Mouse (Mus musculus) limb, embryonic 14.5 days (tissue): ENCODE results near the gene Zfp628. TPM values are rescaled to one million over a fixed set of nuclear protein-coding genes. Genes with fewer than 3 reads are reported as not detected.

Experiments
- ATAC-seq: fragments of 200-750 bp; cut with Nextera tagmentation; 2 replicates; pipeline ENCODE4 v1.8.0; 2017; ENCODE audit warnings: low read depth, moderate number of reproducible peaks, moderate TSS enrichment; ENCODE audit not compliant: low FRiP score
- DNase-seq: peaks from one replicate; pipeline ENCODE4 v3.0.0-alpha.2; 2015; ENCODE audit warnings: low spot score
- H3K27ac ChIP-seq: fragments of 300-500 bp; sonication (generic); replicated peaks from 2 replicates; pipeline ENCODE4 v1.5.1; 2014; ENCODE audit warnings: low read depth, mild to moderate bottlenecking, low read length, moderate library complexity, mixed read lengths
- H3K27me3 ChIP-seq: fragments of 300-500 bp; sonication (generic); 2 replicates; pipeline ENCODE4 v1.6.1; 2014; ENCODE audit warnings: low read length, mixed read lengths; ENCODE audit not compliant: control insufficient read depth, insufficient read depth
- H3K36me3 ChIP-seq: fragments of 300-500 bp; sonication (generic); 2 replicates; pipeline ENCODE4 v1.6.1; 2014; ENCODE audit warnings: mild to moderate bottlenecking, low read length, moderate library complexity, mixed read lengths; ENCODE audit not compliant: control insufficient read depth, insufficient read depth
- H3K4me1 ChIP-seq: fragments of 300-500 bp; sonication (generic); 2 replicates; pipeline ENCODE4 v1.6.1; 2014; ENCODE audit warnings: antibody characterized with exemption, low read length, mixed read lengths; ENCODE audit not compliant: control insufficient read depth, insufficient read depth
- H3K4me2 ChIP-seq: fragments of 300-500 bp; sonication (generic); replicated peaks from 2 replicates; pipeline ENCODE4 v1.6.1; 2014; ENCODE audit warnings: low read depth, mild to moderate bottlenecking, low read length, moderate library complexity; ENCODE audit not compliant: severe bottlenecking
- H3K4me3 ChIP-seq: fragments of 300-500 bp; sonication (generic); replicated peaks from 2 replicates; pipeline ENCODE4 v1.5.1; 2014; ENCODE audit warnings: low read length
- H3K9ac ChIP-seq: fragments of 300-500 bp; sonication (generic); 2 replicates; pipeline ENCODE4 v1.6.1; 2014; ENCODE audit warnings: mild to moderate bottlenecking, low read depth, low read length, moderate library complexity; ENCODE audit not compliant: severe bottlenecking
- H3K9me3 ChIP-seq: fragments of 300-500 bp; sonication (generic); 2 replicates; pipeline ENCODE4 v1.6.1; 2016; ENCODE audit warnings: low read length; ENCODE audit not compliant: control insufficient read depth
- POLR2A ChIP-seq: fragments of 200-500 bp; IDR thresholded peaks from 2 replicates; pipeline ENCODE4 v1.8.0; 2012; ENCODE audit warnings: inconsistent platforms, mild to moderate bottlenecking, moderate library complexity, borderline replicate concordance; ENCODE audit not compliant: insufficient read depth, insufficient read length; ENCODE audit errors: extremely low read depth
- WGBS: fragments of 180-500 bp; shearing (Covaris S2); extraction: QIAGEN DNeasy Blood & Tissue Kit; methylation state at CpG from one replicate; pipeline ENCODE4 v1.1.7; 2014; 5-methylcytosine and 5-hydroxymethylcytosine counted together
- polyA plus RNA-seq, 2 experiments: library from polyadenylated mRNA; depleted of rRNA in 1 of 2; stranded (reverse) in 1 of 2; unstranded in 1 of 2; fragments of >200 nt; fragmentation: Nextera tagmentation in 1 of 2; extraction: Ambion mirVana in 1 of 2; gene quantifications; 2 replicates each; pipeline versions ENCODE4 v1.2.1 to v1.2.3; 2012 to 2014

Gene Zfp628
- polyA plus RNA-seq, 2 experiments, result 4.0 to 13.4 TPM

- no peaks in the 10 kb centered on the region for H3K9me3 ChIP-seq
- H3K9ac ChIP-seq, result no peak within 1 kb of the TSS
- no peak for ATAC-seq
- H3K36me3 ChIP-seq, result no peaks in the 10 kb centered on the region
- no peak for TF ChIP-seq POLR2A
- H3K4me1 ChIP-seq, result no peaks in the 10 kb centered on the region
- H3K27ac ChIP-seq, result no peak within 1 kb of the TSS
- no peak within 1 kb of the TSS for H3K4me3 ChIP-seq
- no peaks in the 10 kb centered on the region for H3K27me3 ChIP-seq
- H3K4me2 ChIP-seq, result no peak within 1 kb of the TSS
- no peak for DNase-seq
- 67% methylated on average over 10 of the region's 10 CpGs for WGBS
Observed at GRCm38 (mm10) chr7:4906466-4906950, 8.5 kb upstream of the Zfp628 start, which contains the start of gene Gm36210. Gm36210 (minus strand) TSS chr7:4906516.

GRCm38 (mm10) chr7:4911561-4911960 lies 3.5 kb upstream of the Zfp628 start:
- H3K4me2 ChIP-seq, result no peak overlapping the region
- no peaks in the 10 kb centered on the region for H3K9me3 ChIP-seq
- TF ChIP-seq POLR2A, result no peak
- 33% methylated on average over 9 of the region's 9 CpGs for WGBS
- H3K27ac ChIP-seq, result 0 out of 2 replicates have a peak overlapping the region, but pooled peaks have one; percentile 19
- H3K27me3 ChIP-seq, result no peaks in the 10 kb centered on the region
- H3K4me3 ChIP-seq, result no peak overlapping the region
- H3K9ac ChIP-seq, result no peak overlapping the region
- H3K4me1 ChIP-seq, result peaks cover 6% of the 10 kb centered on the region
- ATAC-seq (peak; percentile 10; the same call in 1 of the 2 replicates), DNase-seq (peak; percentile 78)
- H3K36me3 ChIP-seq, result no peaks in the 10 kb centered on the region

GRCm38 (mm10) chr7:4912248-4912647 lies 2.8 kb upstream of the Zfp628 start:
- no peak for TF ChIP-seq POLR2A
- no peak overlapping the region for H3K9ac ChIP-seq
- H3K36me3 ChIP-seq, result no peaks in the 10 kb centered on the region
- no peak overlapping the region for H3K4me2 ChIP-seq
- 69% methylated on average over 5 of the region's 5 CpGs for WGBS
- H3K27ac ChIP-seq, result no peak overlapping the region
- H3K4me3 ChIP-seq, result no peak overlapping the region
- no peaks in the 10 kb centered on the region for H3K27me3 ChIP-seq
- H3K4me1 ChIP-seq, result peaks cover 9% of the 10 kb centered on the region
- no peaks in the 10 kb centered on the region for H3K9me3 ChIP-seq
- no peak for ATAC-seq
- no peak for DNase-seq

GRCm38 (mm10) chr7:4915669-4916416 lies 826 bp downstream of the Zfp628 start:
- Histone ChIP-seq H3K4me3 (peak overlapping the region; percentile 63), H3K9me3 (no peaks in the 10 kb centered on the region), H3K27ac (peak overlapping the region; percentile 98), H3K4me2 (peak overlapping the region; percentile 83), H3K27me3 (no peaks in the 10 kb centered on the region), H3K4me1 (peaks cover 9% of the 10 kb centered on the region), H3K36me3 (peaks cover 31% of the 10 kb centered on the region), H3K9ac (peak overlapping the region; percentile 88)
- 12% methylated on average over 14 of the region's 14 CpGs for WGBS
- peak; percentile 60 for DNase-seq
- peak; percentile 28; the same call in 1 of the 2 replicates for ATAC-seq
- TF ChIP-seq POLR2A, result no peak

- Histone ChIP-seq H3K4me1 (peaks cover 12% of the 10 kb centered on the region), H3K27me3 (no peaks in the 10 kb centered on the region), H3K9ac (no peak overlapping the region), H3K4me3 (no peak overlapping the region), H3K9me3 (no peaks in the 10 kb centered on the region), H3K27ac (no peak overlapping the region), H3K36me3 (peaks cover 38% of the 10 kb centered on the region), H3K4me2 (no peak overlapping the region)
- ATAC-seq (no peak), DNase-seq (no peak)
- no peak for TF ChIP-seq POLR2A
- WGBS, result 89% methylated on average over 2 of the region's 2 CpGs
Observed at GRCm38 (mm10) chr7:4917494-4917893, 2.5 kb downstream of the Zfp628 start.

- no peak for ATAC-seq
- H3K9me3 ChIP-seq, result no peaks in the 10 kb centered on the region
- TF ChIP-seq POLR2A, result no peak
- H3K4me3 ChIP-seq, result no peak overlapping the region
- peaks cover 38% of the 10 kb centered on the region for H3K36me3 ChIP-seq
- no peaks in the 10 kb centered on the region for H3K27me3 ChIP-seq
- H3K4me2 ChIP-seq, result no peak overlapping the region
- H3K4me1 ChIP-seq, result peaks cover 24% of the 10 kb centered on the region
- DNase-seq, result no peak
- H3K9ac ChIP-seq, result no peak overlapping the region
- H3K27ac ChIP-seq, result no peak overlapping the region
- 86% methylated on average over 14 of the region's 15 CpGs for WGBS
Observed at GRCm38 (mm10) chr7:4918681-4919080, 3.7 kb downstream of the Zfp628 start.
